Mouse (Mus musculus) erythroblast, embryonic 14.5 days (primary cell): ENCODE results near the gene Tnfrsf1b.

Experiments used
- GATA1 ChIP-seq: IDR thresholded peaks from 2 replicates; pipeline ENCODE4 v1.6.1; 2012; ENCODE audit warnings: low read length, inconsistent platforms, mixed read lengths
- TAL1 ChIP-seq: IDR thresholded peaks from 3 replicates; pipeline ENCODE4 v1.6.1; 2012; ENCODE audit warnings: low read length, inconsistent platforms, mixed read lengths

- TF ChIP-seq GATA1 (no peak), TAL1 (no peak)
Measured at GRCm38 (mm10) chr4:145252611-145253010, 5.9 kb upstream of the Tnfrsf1b start.
